Mouse (Mus musculus): ENCODE results near the gene Zdhhc22.

DNA sequence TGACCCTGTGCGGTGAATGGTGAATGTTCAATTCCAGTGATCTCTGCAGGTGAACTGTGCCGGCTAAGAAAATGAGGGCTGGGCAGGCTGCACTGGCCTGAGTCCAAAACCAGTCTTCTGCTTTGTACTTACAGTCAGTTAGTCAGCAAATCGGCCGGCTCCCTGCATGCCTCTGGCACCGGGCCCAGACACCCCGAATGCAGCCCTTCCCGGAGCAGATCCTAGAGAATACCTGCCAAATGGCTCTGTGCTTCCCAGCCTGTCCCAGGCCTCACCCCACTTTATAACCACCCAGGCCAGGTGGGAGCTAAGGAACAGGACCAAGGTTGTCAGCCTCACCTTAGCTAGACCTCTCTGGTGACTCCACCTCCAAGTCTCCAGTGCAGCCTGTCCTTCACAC lies 17.0 kb downstream of the Zdhhc22 start:
- TF ChIP-seq CTCF (IDR thresholded peaks at IDR 0.05; ENCODE audit: control insufficient read depth, insufficient read depth, insufficient replicate concordance, low read depth, low read length): no peak
- TF ChIP-seq POLR2A (IDR thresholded peaks at IDR 0.05; ENCODE audit: control insufficient read depth, low read depth, low read length): no peak
